Comparison of ENCODE assay signal across 13 mouse cellular contexts in the genomic region with DNA sequence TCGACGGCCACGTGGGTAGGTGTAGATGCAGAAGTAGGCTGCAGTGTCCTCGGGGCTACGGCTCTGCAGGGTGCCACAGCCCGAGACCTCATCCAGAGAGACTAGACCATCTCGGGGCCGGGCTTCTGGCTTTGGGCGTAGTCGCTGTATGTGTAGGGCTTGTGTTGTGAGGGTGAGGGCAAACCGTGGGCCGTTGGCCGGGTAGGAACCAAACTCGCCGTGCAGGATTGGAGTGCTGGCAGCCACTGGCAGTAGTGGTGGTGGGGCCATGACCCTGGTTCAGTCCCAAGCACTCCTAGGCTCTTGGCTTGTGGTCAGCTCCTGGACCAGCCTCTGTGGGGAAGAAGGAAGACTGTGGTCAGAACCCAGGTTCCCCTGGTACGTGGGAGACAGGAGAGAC. TPM values are rescaled to one million over a fixed set of nuclear protein-coding genes. Genes with fewer than 3 reads are reported as not detected.
DNase-seq lines count a peak whose midpoint lies in the region; ATAC-seq and TF ChIP-seq lines count a peak whose summit lies in the region.
"Had no signal": no experiment of that assay in that cellular context is flagged by ENCODE, and none has a peak within 500 bp of the region (broad histone marks: within the 10 kb centered on the region; RNA-seq: fewer than 3 reads in every experiment).

No protein-coding gene starts in this region.

- no peak for TF ChIP-seq CTCF in kidney, adult 2 months (conservative IDR thresholded peaks at IDR 0.05; ENCODE audit: insufficient read depth, insufficient read length, low read depth, low read length)

- no peak overlapping the region; the same call in 1 of the 2 replicates for H3K4me3 ChIP-seq in kidney, adult 2 months (ENCODE audit: insufficient read depth, low read depth, low read length)
- peak overlapping the region; percentile 82; the same call in 1 of the 2 replicates for H3K4me3 ChIP-seq in midbrain, embryonic 10.5 days
- no peak overlapping the region for H3K4me3 ChIP-seq in midbrain, embryonic 13.5 days (replicated peaks)
- H3K4me3 ChIP-seq in stomach, embryonic 16.5 days (replicated peaks; ENCODE audit: low read length), result peak overlapping the region; percentile 89

- peaks cover 37% of the 10 kb centered on the region for H3K4me1 ChIP-seq in kidney, adult 2 months (ENCODE audit: control insufficient read depth, insufficient read depth, low read length)
- peaks cover 60% of the 10 kb centered on the region for H3K4me1 ChIP-seq in midbrain, embryonic 10.5 days
- H3K4me1 ChIP-seq in midbrain, embryonic 13.5 days (replicated peaks), result peaks cover 61% of the 10 kb centered on the region
- H3K4me1 ChIP-seq in stomach, embryonic 16.5 days (ENCODE audit: control insufficient read depth, insufficient read depth, low read length), result peaks cover 26% of the 10 kb centered on the region

- peak; percentile 55 for DNase-seq in adrenal gland, adult 8-10 months
- DNase-seq in adrenal gland, postnatal 25 days, result no peak
- DNase-seq in kidney, adult 2 months, result peak; percentile 52
- DNase-seq in kidney, postnatal 14 days, result no peak
- DNase-seq in midbrain, embryonic 10.5 days (ENCODE audit: low spot score), result no peak
- no peak for DNase-seq in B cell, adult 2 months
- DNase-seq: left cerebral cortex, postnatal 4 days; right cerebral cortex, postnatal 25 days had no signal

- no peak for TF ChIP-seq POLR2A in kidney, adult 2 months (IDR thresholded peaks at IDR 0.05; ENCODE audit: low read depth, low read length)

- H3K9ac ChIP-seq in midbrain, embryonic 13.5 days (replicated peaks), result no peak overlapping the region
- peak overlapping the region; percentile 82 for H3K9ac ChIP-seq in stomach, embryonic 16.5 days (ENCODE audit: low read length)

- 75% methylated on average over 16 of the region's 16 CpGs for WGBS in kidney, adult 2 months
- WGBS in midbrain, embryonic 10.5 days, result 93% methylated on average over 16 of the region's 16 CpGs
- WGBS in midbrain, embryonic 13.5 days, result 93% methylated on average over 16 of the region's 16 CpGs
- WGBS in stomach, embryonic 16.5 days, result 84% methylated on average over 16 of the region's 16 CpGs

- no peaks in the 10 kb centered on the region for H3K27me3 ChIP-seq in kidney, adult 2 months (replicated peaks; ENCODE audit: control insufficient read depth, insufficient read depth, low read length)
- H3K27me3 ChIP-seq in midbrain, embryonic 10.5 days (ENCODE audit: low read depth, poor library complexity, severe bottlenecking), result no peaks in the 10 kb centered on the region
- H3K27me3 ChIP-seq in midbrain, embryonic 13.5 days, result no peaks in the 10 kb centered on the region
- H3K27me3 ChIP-seq in stomach, embryonic 16.5 days (ENCODE audit: control insufficient read depth, insufficient read depth, low read length), result no peaks in the 10 kb centered on the region
- H3K27me3 ChIP-seq: hindbrain, embryonic 13.5 days had no signal

- H3K36me3 ChIP-seq in kidney, adult 2 months (ENCODE audit: control insufficient read depth, insufficient read depth, low read length), result peaks cover 15% of the 10 kb centered on the region; the same call in 1 of the 2 replicates
- peaks cover 45% of the 10 kb centered on the region for H3K36me3 ChIP-seq in midbrain, embryonic 10.5 days
- H3K36me3 ChIP-seq in midbrain, embryonic 13.5 days, result peaks cover 39% of the 10 kb centered on the region
- peaks cover 8% of the 10 kb centered on the region; the same call in 1 of the 2 replicates for H3K36me3 ChIP-seq in stomach, embryonic 16.5 days (ENCODE audit: control insufficient read depth, insufficient read depth, low read length)

- no peak overlapping the region for H3K4me2 ChIP-seq in midbrain, embryonic 13.5 days (replicated peaks)
- H3K4me2 ChIP-seq in stomach, embryonic 16.5 days (ENCODE audit: low read depth, low read length), result peak overlapping the region; percentile 67

- ATAC-seq in midbrain, embryonic 13.5 days, result no peak
- no peak for ATAC-seq in stomach, embryonic 16.5 days (ENCODE audit: insufficient read depth, low FRiP score)

- H3K9me3 ChIP-seq in midbrain, embryonic 10.5 days (replicated peaks), result no peaks in the 10 kb centered on the region
- no peaks in the 10 kb centered on the region for H3K9me3 ChIP-seq in midbrain, embryonic 13.5 days
- no peaks in the 10 kb centered on the region for H3K9me3 ChIP-seq in stomach, embryonic 16.5 days (replicated peaks; ENCODE audit: control insufficient read depth, low read length)
- H3K9me3 ChIP-seq: hindbrain, embryonic 13.5 days had no signal

- peak overlapping the region; percentile 94 for H3K27ac ChIP-seq in kidney, adult 2 months (ENCODE audit: insufficient read depth, low read depth, low read length)
- H3K27ac ChIP-seq in midbrain, embryonic 10.5 days (replicated peaks), result no peak overlapping the region
- no peak overlapping the region for H3K27ac ChIP-seq in midbrain, embryonic 13.5 days
- H3K27ac ChIP-seq in stomach, embryonic 16.5 days (ENCODE audit: low read length), result peak overlapping the region; percentile 96
- H3K27ac ChIP-seq: hindbrain, embryonic 13.5 days had no signal

RNA-seq across cellular contexts. Expression of a gene that starts 1.9 kb away (rescaled TPM):
- total RNA-seq in adrenal gland, adult 8-10 months (2022), result 1,000 to 10,000 TPM; 1,011 to 1,224 (median 1,104) TPM
- total RNA-seq in adrenal gland, postnatal 25 days (2021), result 964 and 1,249 TPM in 2 replicates
- polyA plus RNA-seq in kidney, adult 2 months (2012; rRNA removed), result 955 and 1,014 TPM in 2 replicates
- polyA plus RNA-seq in midbrain, embryonic 10.5 days (2016; fragmentation: Nextera tagmentation; extraction: Ambion mirVana), result 965 and 1,116 TPM in 2 replicates
- 643 and 684 TPM in 2 replicates for polyA plus RNA-seq in midbrain, embryonic 13.5 days (2015; fragmentation: Nextera tagmentation; extraction: Ambion mirVana)
- polyA plus RNA-seq in stomach, embryonic 16.5 days (2015; fragmentation: Nextera tagmentation; extraction: Ambion mirVana), result 915 and 1,024 TPM in 2 replicates

RNA-seq across cellular contexts. Expression of a gene that starts 4.4 kb away (rescaled TPM):
- total RNA-seq in adrenal gland, adult 8-10 months (2022), result 10 to 100 TPM; 36.9 to 40.2 (median 39.3) TPM
- total RNA-seq in adrenal gland, postnatal 25 days (2021), result 38.2 and 42.0 TPM in 2 replicates
- 57.2 and 68.3 TPM in 2 replicates for polyA plus RNA-seq in kidney, adult 2 months (2012; rRNA removed)
- polyA plus RNA-seq in midbrain, embryonic 10.5 days (2016; fragmentation: Nextera tagmentation; extraction: Ambion mirVana), result 32.3 and 32.8 TPM in 2 replicates
- polyA plus RNA-seq in midbrain, embryonic 13.5 days (2015; fragmentation: Nextera tagmentation; extraction: Ambion mirVana), result 24.3 and 27.1 TPM in 2 replicates
- polyA plus RNA-seq in stomach, embryonic 16.5 days (2015; fragmentation: Nextera tagmentation; extraction: Ambion mirVana), result 38.9 and 45.9 TPM in 2 replicates

RNA-seq across cellular contexts. Expression of a gene that starts 7.6 kb away (rescaled TPM):
- 1 to 10 TPM in 1 of 4 experiments, under 1 TPM in 3; 0.29 to 2.1 (median 0.66) TPM for total RNA-seq in adrenal gland, adult 8-10 months (2022)
- 0.30 and 0.76 TPM in 2 replicates for total RNA-seq in adrenal gland, postnatal 25 days (2021)
- 0.19 and 0.35 TPM in 2 replicates for polyA plus RNA-seq in kidney, adult 2 months (2012; rRNA removed)
- polyA plus RNA-seq in midbrain, embryonic 10.5 days (2016; fragmentation: Nextera tagmentation; extraction: Ambion mirVana), result 1.7 and 2.0 TPM in 2 replicates
- polyA plus RNA-seq in midbrain, embryonic 13.5 days (2015; fragmentation: Nextera tagmentation; extraction: Ambion mirVana), result 1.0 and 1.3 TPM in 2 replicates
- 16.0 and 24.7 TPM in 2 replicates for polyA plus RNA-seq in stomach, embryonic 16.5 days (2015; fragmentation: Nextera tagmentation; extraction: Ambion mirVana)

RNA-seq across cellular contexts. Expression of a gene that starts 8.5 kb away (rescaled TPM):
- 100 to 1,000 TPM; 254 to 411 (median 333) TPM for total RNA-seq in adrenal gland, adult 8-10 months (2022)
- 282 and 444 TPM in 2 replicates for total RNA-seq in adrenal gland, postnatal 25 days (2021)
- 106 and 116 TPM in 2 replicates for polyA plus RNA-seq in kidney, adult 2 months (2012; rRNA removed)
- 2.1 and 2.9 TPM in 2 replicates for polyA plus RNA-seq in midbrain, embryonic 10.5 days (2016; fragmentation: Nextera tagmentation; extraction: Ambion mirVana)
- polyA plus RNA-seq in midbrain, embryonic 13.5 days (2015; fragmentation: Nextera tagmentation; extraction: Ambion mirVana), result 3.4 and 4.0 TPM in 2 replicates
- 2.7 and 2.9 TPM in 2 replicates for polyA plus RNA-seq in stomach, embryonic 16.5 days (2015; fragmentation: Nextera tagmentation; extraction: Ambion mirVana)

RNA-seq across cellular contexts. Expression of a gene that starts 12.2 kb away (rescaled TPM):
- not detected for total RNA-seq in adrenal gland, adult 8-10 months (2022)
- not detected in 2 replicates for total RNA-seq in adrenal gland, postnatal 25 days (2021)
- 0.15 and 0.28 TPM in 2 replicates for polyA plus RNA-seq in kidney, adult 2 months (2012; rRNA removed)
- not detected in 2 replicates for polyA plus RNA-seq in midbrain, embryonic 10.5 days (2016; fragmentation: Nextera tagmentation; extraction: Ambion mirVana)
- polyA plus RNA-seq in midbrain, embryonic 13.5 days (2015; fragmentation: Nextera tagmentation; extraction: Ambion mirVana), result not detected in 2 replicates
- 0.79 and 2.2 TPM in 2 replicates for polyA plus RNA-seq in stomach, embryonic 16.5 days (2015; fragmentation: Nextera tagmentation; extraction: Ambion mirVana)
- total RNA-seq: left cerebral cortex, postnatal 4 days; monocyte, adult 5-6 weeks had no signal
- polyA plus RNA-seq: heart, embryonic 11.5 days; hindbrain, embryonic 13.5 days had no signal

Comparison
In these comparisons a context has a peak if more than half of its experiments do, and no peak if none do; other contexts are left out.
1. DNase-seq: peak in adrenal gland, adult 8-10 months (single experiment) and kidney, adult 2 months (single experiment); none in adrenal gland, postnatal 25 days (single experiment), kidney, postnatal 14 days (single experiment), midbrain, embryonic 10.5 days (single experiment) and B cell, adult 2 months (0 of 2).
2. H3K4me3 ChIP-seq: peak in midbrain, embryonic 10.5 days (single experiment) and stomach, embryonic 16.5 days (single experiment); none in kidney, adult 2 months (single experiment) and midbrain, embryonic 13.5 days (single experiment).
3. H3K27ac ChIP-seq: peak in kidney, adult 2 months (single experiment) and stomach, embryonic 16.5 days (single experiment); none in midbrain, embryonic 10.5 days (single experiment) and midbrain, embryonic 13.5 days (single experiment).